Mouse (Mus musculus): Measurements from ENCODE around the gene Cdc25a.

Gene Cdc25a

GRCm38 (mm10) chr9:109874797-109875691, at the start of gene Cdc25a:
Cdc25a (plus strand) TSS chr9:109875579.
- DNase-seq, result peak; percentile 94

- DNase-seq, result no peak
These were observed 49.6 kb upstream of the Cdc25a start for GRCm38 (mm10) chr9:109825739-109826138.

- no peak for DNase-seq
These were observed 49.2 kb upstream of the Cdc25a start for GRCm38 (mm10) chr9:109826181-109826580.

- peak; percentile 83 for DNase-seq
These were observed 42.8 kb upstream of the Cdc25a start, which contains the start of gene Nme6 for GRCm38 (mm10) chr9:109832391-109833087. Nme6 (plus strand) TSS chr9:109832749.

- DNase-seq, result no peak
These were observed 42.3 kb upstream of the Cdc25a start for GRCm38 (mm10) chr9:109833088-109833412.

GRCm38 (mm10) chr9:109849312-109849758, 26.0 kb upstream of the Cdc25a start, which contains the start of gene Camp:
Camp (minus strand) TSS chr9:109849617.
- DNase-seq, result no peak

- no peak for DNase-seq
These were observed 25.3 kb upstream of the Cdc25a start for GRCm38 (mm10) chr9:109850099-109850498.

GRCm38 (mm10) chr9:109854341-109854740, 21.0 kb upstream of the Cdc25a start:
- no peak for DNase-seq

GRCm38 (mm10) chr9:109855947-109856346, 19.4 kb upstream of the Cdc25a start:
- DNase-seq, result no peak

GRCm38 (mm10) chr9:109862397-109863044, 12.9 kb upstream of the Cdc25a start:
- peak; percentile 64 for DNase-seq

GRCm38 (mm10) chr9:109863085-109863484, 12.3 kb upstream of the Cdc25a start:
- no peak for DNase-seq

GRCm38 (mm10) chr9:109866218-109866617, 9.2 kb upstream of the Cdc25a start:
- DNase-seq, result no peak

GRCm38 (mm10) chr9:109870983-109871572, 4.3 kb upstream of the Cdc25a start:
- no peak for DNase-seq

GRCm38 (mm10) chr9:109875695-109876601, 569 bp downstream of the Cdc25a start:
- DNase-seq, result peak; percentile 65

- DNase-seq, result no peak
These were observed 1.4 kb downstream of the Cdc25a start for GRCm38 (mm10) chr9:109876756-109877155.

- no peak for DNase-seq
These were observed 2.3 kb downstream of the Cdc25a start for GRCm38 (mm10) chr9:109877666-109878065.

- no peak for DNase-seq
These were observed 3.9 kb downstream of the Cdc25a start for GRCm38 (mm10) chr9:109879305-109879704.

- DNase-seq, result no peak
These were observed 10.9 kb downstream of the Cdc25a start for GRCm38 (mm10) chr9:109886259-109886658.

- no peak for DNase-seq
These were observed 11.9 kb downstream of the Cdc25a start for GRCm38 (mm10) chr9:109887321-109887720.

GRCm38 (mm10) chr9:109891501-109891900, 16.1 kb downstream of the Cdc25a start:
- DNase-seq, result no peak

- peak; percentile 53 for DNase-seq
These were observed 17.4 kb downstream of the Cdc25a start for GRCm38 (mm10) chr9:109892651-109893250.
